ENCODE assay signal across 8 mouse cellular contexts in the genomic region with DNA sequence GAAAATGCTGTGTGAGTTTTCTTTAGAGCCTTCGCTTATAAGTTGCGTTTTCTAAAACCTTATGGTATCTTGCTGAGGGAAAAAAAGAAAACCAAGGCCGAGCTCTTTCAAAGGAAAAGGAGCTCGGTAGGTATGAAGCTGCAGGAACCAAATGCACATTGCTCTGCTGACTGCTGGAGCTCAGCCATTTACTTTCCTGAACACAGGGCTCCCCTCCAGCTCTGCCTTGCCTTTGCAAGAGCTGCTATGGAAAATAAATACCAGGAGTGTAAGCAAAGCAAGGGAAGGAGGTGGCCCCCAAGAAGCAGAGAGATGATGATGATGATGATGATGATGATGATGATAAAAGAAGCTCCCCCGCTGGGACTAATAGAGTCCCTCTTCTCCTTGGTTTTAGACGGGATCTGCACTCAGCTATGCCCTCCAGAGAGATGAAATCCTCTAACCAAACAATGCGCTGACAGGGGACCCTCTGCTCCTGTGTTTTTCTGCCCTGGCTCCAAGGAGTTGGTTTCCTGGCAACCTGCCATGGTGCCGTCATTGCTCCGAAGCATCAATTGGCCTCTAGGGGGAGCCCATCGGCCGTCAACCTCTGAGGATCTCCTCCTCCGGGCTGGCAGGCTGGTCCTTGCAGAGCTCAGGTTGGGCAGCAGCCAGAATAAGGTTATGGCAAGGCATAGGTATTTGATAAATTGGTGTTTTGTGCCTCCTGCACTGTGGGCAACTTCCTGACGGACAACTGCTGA.
DNase-seq lines count a peak whose midpoint lies in the region; ATAC-seq and TF ChIP-seq lines count a peak whose summit lies in the region.

No protein-coding gene starts in this region.

- H3K9ac ChIP-seq in MEL (ENCODE audit: control insufficient read depth, low read depth, low read length, poor library complexity, severe bottlenecking) = no peak overlapping the region
- H3K9ac ChIP-seq in forebrain, embryonic 16.5 days (replicated peaks; ENCODE audit: low read depth, low read length) = peak overlapping the region; percentile 7; the same call in 1 of the 2 replicates
- no peak overlapping the region for H3K9ac ChIP-seq in liver, postnatal 0 days (replicated peaks)

- H3K4me1 ChIP-seq in MEL (ENCODE audit: control insufficient read depth in 1 of 2, insufficient read depth in 2 of 2, low read length in 2 of 2) = no peaks in the 10 kb centered on the region
- peaks cover 14% of the 10 kb centered on the region for H3K4me1 ChIP-seq in forebrain, embryonic 16.5 days (replicated peaks; ENCODE audit: control insufficient read depth, insufficient read depth, low read length)
- no peaks in the 10 kb centered on the region for H3K4me1 ChIP-seq in liver, postnatal 0 days (ENCODE audit: insufficient read depth)

- H3K4me2 ChIP-seq in forebrain, embryonic 16.5 days (ENCODE audit: low read length) = peak overlapping the region; percentile 45
- no peak overlapping the region for H3K4me2 ChIP-seq in liver, postnatal 0 days (ENCODE audit: low read depth, low read length)

- no peaks in the 10 kb centered on the region for H3K9me3 ChIP-seq in MEL (replicated peaks; ENCODE audit: insufficient read depth, low read length)
- H3K9me3 ChIP-seq in forebrain, embryonic 16.5 days (ENCODE audit: control insufficient read depth, low read length) = no peaks in the 10 kb centered on the region
- no peaks in the 10 kb centered on the region for H3K9me3 ChIP-seq in liver, postnatal 0 days (ENCODE audit: low read length)

- TF ChIP-seq RAD21 in MEL (IDR thresholded peaks at IDR 0.05; ENCODE audit: low read depth, low read length) = no peak; the same call in 1 of the 2 replicates

- no peak overlapping the region for H3K27ac ChIP-seq in MEL (ENCODE audit: control insufficient read depth, low read depth, low read length)
- peak overlapping the region; percentile 31; the same call in 1 of the 2 replicates for H3K27ac ChIP-seq in forebrain, embryonic 16.5 days (ENCODE audit: low read length)
- H3K27ac ChIP-seq in liver, postnatal 0 days (ENCODE audit: low read depth) = no peak overlapping the region

- no peaks in the 10 kb centered on the region for H3K79me2 ChIP-seq in MEL (ENCODE audit: control insufficient read depth, insufficient read depth, low read length, poor library complexity)

- TF ChIP-seq CTCF in MEL (IDR thresholded peaks at IDR 0.05 in 2 of 3, conservative IDR thresholded peaks at IDR 0.05 in 1 of 3; ENCODE audit: control insufficient read depth in 1 of 3, insufficient read depth in 1 of 3, low read depth in 2 of 3, low read length in 3 of 3, poor library complexity in 1 of 3, severe bottlenecking in 1 of 3) = peak in 2 of 3 experiments; percentile 34 to 59; a peak in 5 of 6 replicates
- TF ChIP-seq CTCF in liver, postnatal 0 days (IDR thresholded peaks at IDR 0.05; ENCODE audit: low read depth) = peak; percentile 86

- no peaks in the 10 kb centered on the region for H3K27me3 ChIP-seq in MEL (ENCODE audit: control insufficient read depth in 1 of 2, insufficient read depth in 2 of 2, low read length in 2 of 2)
- no peaks in the 10 kb centered on the region for H3K27me3 ChIP-seq in forebrain, embryonic 16.5 days (replicated peaks; ENCODE audit: control insufficient read depth, insufficient read depth, low read length)
- H3K27me3 ChIP-seq in liver, postnatal 0 days (ENCODE audit: insufficient read depth, low read length) = no peaks in the 10 kb centered on the region

- TF ChIP-seq POLR2A in MEL (IDR thresholded peaks at IDR 0.05; ENCODE audit: control insufficient read depth in 1 of 2, insufficient read depth in 1 of 2, low read depth in 1 of 2, low read length in 2 of 2, poor library complexity in 1 of 2) = no peak

- peak; percentile 35 for DNase-seq in MEL (ENCODE audit: low read depth, low spot score)
- DNase-seq in cerebellum, adult 18-20 months = peak; percentile 74 to 81
- DNase-seq in heart, postnatal 10 days = peak; percentile 92 to 96
- peak; percentile 95 to 96 for DNase-seq in kidney, postnatal 4 days
- peak; percentile 85 for DNase-seq in liver, postnatal 0 days
- peak; percentile 96 for DNase-seq in ovary, postnatal 14 days (ENCODE audit: low spot score)
- peak; percentile 62 for DNase-seq in thymus, postnatal 4 days

- H3K4me3 ChIP-seq in MEL (ENCODE audit: control insufficient read depth in 1 of 2, insufficient read depth in 1 of 2, low read depth in 2 of 2, low read length in 2 of 2) = no peak overlapping the region
- H3K4me3 ChIP-seq in forebrain, embryonic 16.5 days (replicated peaks; ENCODE audit: low read length) = no peak overlapping the region
- H3K4me3 ChIP-seq in liver, postnatal 0 days (ENCODE audit: low read depth, low read length) = no peak overlapping the region

- TF ChIP-seq EP300 in MEL (IDR thresholded peaks at IDR 0.05; ENCODE audit: low read depth in 1 of 2, low read length in 2 of 2) = no peak
- TF ChIP-seq EP300 in liver, postnatal 0 days (IDR thresholded peaks at IDR 0.05; ENCODE audit: low read depth) = no peak

- intact Hi-C loops in heart, postnatal 10 days (cut with DNase I) = loop anchor here (1.0 to 5.0 kb wide), 3 partner anchors 320 to 797 kb away; no protein-coding TSS in a partner anchor

- ATAC-seq in forebrain, embryonic 16.5 days = peak; percentile 74
- peak; percentile 15; the same call in 1 of the 2 replicates for ATAC-seq in liver, postnatal 0 days

- no peaks in the 10 kb centered on the region for H3K36me3 ChIP-seq in MEL (ENCODE audit: control insufficient read depth in 1 of 2, insufficient read depth in 2 of 2, low read length in 2 of 2)
- H3K36me3 ChIP-seq in forebrain, embryonic 16.5 days (ENCODE audit: control insufficient read depth, insufficient read depth) = no peaks in the 10 kb centered on the region
- no peaks in the 10 kb centered on the region for H3K36me3 ChIP-seq in liver, postnatal 0 days (replicated peaks; ENCODE audit: insufficient read depth, low read length)

- WGBS in forebrain, embryonic 16.5 days = 14% methylated on average over 13 of the region's 13 CpGs
- 30% methylated on average over 13 of the region's 13 CpGs for WGBS in liver, postnatal 0 days (ENCODE audit: insufficient replicate concordance)

TF ChIP-seq in MEL, 35 proteins besides CTCF, POLR2A, EP300 and RAD21:
- TF ChIP-seq MYB (IDR thresholded peaks at IDR 0.05; ENCODE audit: low read depth, low read length) (no peak), CHD1 (IDR thresholded peaks at IDR 0.05; ENCODE audit: low read depth, low read length) (no peak), USF1 (IDR thresholded peaks at IDR 0.05; ENCODE audit: low read depth, low read length) (no peak), JUND (IDR thresholded peaks at IDR 0.05; ENCODE audit: low read depth, low read length) (no peak), MEF2A (IDR thresholded peaks at IDR 0.05; ENCODE audit: extremely low read depth, insufficient replicate concordance, low read depth, low read length, poor library complexity, severe bottlenecking) (no peak), ZC3H11A (IDR thresholded peaks at IDR 0.05; ENCODE audit: low read depth, low read length) (no peak), MXI1 (IDR thresholded peaks at IDR 0.05; ENCODE audit: low read depth, low read length) (no peak), SIN3A (IDR thresholded peaks at IDR 0.05; ENCODE audit: low read length) (no peak), BHLHE40 (IDR thresholded peaks at IDR 0.05; ENCODE audit: borderline replicate concordance, low read depth, low read length) (no peak), SMC3 (IDR thresholded peaks at IDR 0.05; ENCODE audit: low read depth, low read length) (no peak), ELF1 (IDR thresholded peaks at IDR 0.05; ENCODE audit: low read depth, low read length) (no peak), KAT2A (conservative IDR thresholded peaks at IDR 0.05; ENCODE audit: low read depth, low read length) (no peak), NELFE (IDR thresholded peaks at IDR 0.05; ENCODE audit: low read depth, low read length) (no peak), GATA1 (IDR thresholded peaks at IDR 0.05; ENCODE audit: low read depth, low read length) (no peak), ETS1 (IDR thresholded peaks at IDR 0.05; ENCODE audit: low read depth, low read length) (no peak), MAX (IDR thresholded peaks at IDR 0.05; ENCODE audit: low read length) (no peak), ZNF384 (IDR thresholded peaks at IDR 0.05; ENCODE audit: low read depth, low read length) (no peak)
TF ChIP-seq in MEL: peak in this region for 0.

Comparison
In these comparisons a context has a peak if more than half of its experiments do, and no peak if none do; other contexts are left out.
1. DNase-seq: peak in every context shown above with its lines; median percentile 96 in ovary, postnatal 14 days; 96 in kidney, postnatal 4 days; 94 in heart, postnatal 10 days; 85 in liver, postnatal 0 days; 78 in cerebellum, adult 18-20 months; 62 in thymus, postnatal 4 days; 35 in MEL.